Mouse (Mus musculus) c-Kit-positive CD71-positive TER-119-negative erythroid progenitor cells, embryonic 14.5 days (primary cell): ENCODE measurements around the gene Anks1b.
"Not testable (repeated sequence)": the region's sequence is repeated elsewhere in the genome, so short reads cannot be mapped to it uniquely, and the experiment has no call there.

Experiments
- DNase-seq: peaks from one replicate; pipeline ENCODE4 v3.0.0-alpha.2; 2013; ENCODE audit warnings: low read depth

The Anks1b gene

DNA sequence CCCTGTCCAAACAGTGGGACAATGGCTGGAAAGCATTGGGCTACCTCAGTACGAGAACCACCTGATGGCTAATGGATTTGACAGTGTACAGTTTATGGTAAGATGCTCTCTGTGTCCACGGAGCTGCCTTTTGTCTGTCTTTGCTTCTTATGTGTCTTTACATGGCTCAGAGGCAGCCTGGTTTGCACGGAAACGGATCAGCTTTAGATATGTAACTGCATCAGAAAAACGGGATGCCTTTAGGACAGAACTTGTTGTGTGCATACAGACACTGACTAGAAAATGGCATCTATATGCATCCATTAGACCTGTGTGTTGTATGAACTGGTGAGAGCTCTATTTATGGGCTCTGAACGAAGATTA, 703.8 kb downstream of the Anks1b start:
- no peak for DNase-seq

- no peak for DNase-seq
Measured at GRCm38 (mm10) chr10:90577777-90578176, 704.5 kb downstream of the Anks1b start.

DNA sequence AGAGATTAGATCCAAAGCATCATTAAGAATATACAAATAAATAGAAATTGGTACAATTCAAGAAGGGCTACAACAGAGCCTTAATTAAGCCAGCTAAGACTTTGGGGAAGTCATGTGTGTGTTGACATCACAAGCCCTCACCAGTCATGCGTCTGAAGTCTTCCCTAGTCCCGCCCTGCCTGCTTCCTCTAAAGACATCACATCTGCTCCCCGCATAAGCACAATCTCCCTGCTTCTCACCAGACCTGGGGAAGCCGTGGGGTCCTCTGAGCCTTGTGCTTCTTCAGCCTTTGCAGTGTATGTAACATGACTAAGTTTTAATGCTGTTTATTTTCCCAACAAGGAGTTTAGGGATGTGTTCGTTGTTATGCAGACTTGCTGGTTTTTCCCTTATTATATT, 706.7 kb downstream of the Anks1b start:
- no peak for DNase-seq

DNA sequence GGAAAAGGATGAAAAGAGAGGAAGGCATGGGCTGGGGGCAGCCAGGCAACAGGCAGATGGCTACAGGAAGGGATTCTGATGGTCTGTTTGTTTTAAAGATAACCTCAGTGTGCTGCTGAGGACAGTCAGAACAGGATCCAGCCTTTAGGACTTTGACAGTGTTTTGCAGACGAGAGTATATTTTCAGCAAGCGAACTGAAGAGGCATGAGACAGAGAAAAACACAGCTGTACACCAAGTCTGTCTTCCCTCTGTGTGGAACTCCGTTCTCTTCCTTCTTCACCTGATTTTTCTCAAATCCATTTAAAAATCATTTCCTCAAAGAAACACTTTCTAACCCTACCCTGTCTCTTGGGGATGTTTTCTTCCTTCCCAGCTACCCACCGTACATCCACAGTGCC, 710.7 kb downstream of the Anks1b start:
- no peak for DNase-seq

DNA sequence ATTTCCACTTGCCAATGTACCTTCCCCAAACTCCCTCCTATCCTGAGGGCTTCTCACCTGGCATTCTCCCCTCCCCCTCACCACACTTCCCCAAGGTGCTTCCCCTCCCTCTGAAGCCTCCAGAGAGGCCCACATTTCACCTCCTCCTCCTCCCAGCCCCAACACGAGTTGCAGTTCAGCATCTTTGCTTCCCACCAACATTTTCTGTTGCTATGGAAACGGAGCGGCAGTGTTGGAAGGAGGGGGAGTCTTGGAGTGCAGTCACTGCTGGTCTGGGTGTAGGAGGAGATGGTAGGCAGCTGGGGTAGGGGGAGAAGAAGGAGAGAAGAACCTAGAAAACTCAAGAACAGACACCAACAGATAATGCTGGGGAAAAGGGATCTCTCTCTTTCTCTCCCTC, 722.8 kb downstream of the Anks1b start:
- DNase-seq: no peak

DNA sequence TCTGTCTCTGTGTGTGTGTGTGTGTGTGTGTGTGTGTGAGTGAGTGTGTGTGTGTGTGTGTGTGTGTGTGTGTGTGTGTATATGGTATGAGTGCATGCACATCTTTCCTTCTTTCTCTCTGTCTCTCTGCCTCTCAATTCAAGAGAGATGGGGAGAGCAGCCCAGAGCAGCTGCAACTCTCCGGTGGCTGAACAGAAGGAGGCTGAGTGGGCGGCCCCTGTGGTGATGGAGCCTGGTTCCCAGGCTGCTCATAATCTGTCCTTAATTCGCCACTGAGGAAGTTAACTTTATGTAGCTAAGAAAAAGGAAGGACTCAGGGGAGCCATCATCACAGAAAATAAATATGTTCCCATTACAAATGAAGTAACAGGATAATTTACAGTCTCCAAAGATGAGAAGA, 723.3 kb downstream of the Anks1b start:
- DNase-seq: no peak

GRCm38 (mm10) chr10:90599149-90599548, 725.8 kb downstream of the Anks1b start:
- no peak for DNase-seq

DNA sequence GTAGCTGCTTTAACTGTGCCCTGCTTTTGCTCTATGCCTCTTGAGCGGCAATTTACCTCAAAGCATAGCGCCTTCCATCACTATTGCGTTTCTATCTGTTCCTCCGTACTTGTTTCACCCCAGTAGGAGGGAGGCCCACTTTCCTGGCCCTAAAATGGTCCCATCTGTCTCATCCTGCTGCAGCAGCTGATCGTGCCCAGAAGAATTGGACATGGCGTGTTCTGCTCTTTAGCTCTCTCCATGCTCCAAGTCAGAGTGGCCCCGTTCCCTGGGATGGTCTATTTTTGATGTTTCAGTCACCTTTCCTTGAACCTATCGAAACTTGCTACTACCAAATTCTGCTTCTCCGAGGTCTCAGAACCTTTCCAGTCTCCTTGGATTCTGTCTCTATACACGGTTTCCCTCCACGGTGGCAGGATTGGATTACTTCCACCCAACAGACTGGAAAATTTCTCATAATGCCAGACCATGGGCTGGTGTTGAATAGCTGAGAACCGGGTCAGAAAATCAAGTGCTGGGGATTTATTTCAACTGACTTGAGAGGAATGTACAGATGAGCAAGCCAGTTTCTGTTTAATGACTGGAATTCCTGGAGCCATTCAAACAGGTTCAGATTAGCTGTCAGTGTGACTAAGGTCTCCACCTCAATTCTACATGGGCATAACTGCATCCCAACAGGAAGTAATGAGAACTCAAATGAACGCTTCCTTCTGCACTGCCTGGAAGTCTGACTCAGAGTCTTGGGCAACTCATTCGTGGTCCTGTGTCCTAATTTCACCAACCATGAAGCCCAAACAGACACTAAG, 726.6 kb downstream of the Anks1b start:
- DNase-seq: no peak

GRCm38 (mm10) chr10:90607586-90607985, 734.3 kb downstream of the Anks1b start:
- no peak for DNase-seq

GRCm38 (mm10) chr10:90609437-90609836, 736.1 kb downstream of the Anks1b start:
- no peak for DNase-seq

DNA sequence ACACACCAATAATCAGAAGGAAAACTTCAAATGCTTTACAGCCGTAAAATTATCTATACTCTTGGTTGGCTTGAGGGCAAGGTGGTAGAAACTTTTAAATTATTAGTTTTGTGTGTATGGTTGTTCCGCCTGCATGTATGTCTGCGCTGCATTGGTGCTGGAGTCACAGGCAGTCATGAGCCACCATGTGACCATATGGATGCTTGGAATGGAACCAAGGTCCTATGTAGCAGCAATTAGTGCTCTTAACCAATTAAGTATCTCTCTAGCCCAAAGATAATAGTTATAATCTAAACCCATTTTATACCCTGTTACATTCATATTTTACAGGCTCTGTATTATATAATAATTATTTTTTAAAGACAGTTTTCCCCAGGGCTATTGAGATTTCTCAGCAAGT, 739.7 kb downstream of the Anks1b start:
- DNase-seq: no peak

GRCm38 (mm10) chr10:90615196-90615595, 741.9 kb downstream of the Anks1b start:
- DNase-seq: no peak

DNA sequence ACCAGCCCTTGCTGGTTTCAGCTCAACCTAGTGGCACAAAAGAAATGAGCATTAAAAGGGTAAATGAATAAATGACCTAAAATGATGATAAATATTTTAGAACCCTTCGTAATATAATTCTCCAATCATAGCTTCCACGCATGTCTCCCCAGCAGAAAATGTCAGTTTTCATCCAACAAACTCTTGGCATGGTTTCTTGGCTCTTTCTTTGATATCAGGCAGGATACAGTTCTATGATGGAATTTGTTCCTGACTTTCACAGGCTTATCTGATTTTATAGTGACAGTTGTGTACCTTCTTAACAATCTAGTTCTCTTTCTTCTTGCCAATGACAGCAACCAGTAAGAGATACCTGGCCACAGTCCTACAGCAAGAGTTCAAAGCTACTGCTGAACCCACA, 743.3 kb downstream of the Anks1b start:
- no peak for DNase-seq

GRCm38 (mm10) chr10:90617664-90618296, 744.5 kb downstream of the Anks1b start:
- DNase-seq: no peak

DNA sequence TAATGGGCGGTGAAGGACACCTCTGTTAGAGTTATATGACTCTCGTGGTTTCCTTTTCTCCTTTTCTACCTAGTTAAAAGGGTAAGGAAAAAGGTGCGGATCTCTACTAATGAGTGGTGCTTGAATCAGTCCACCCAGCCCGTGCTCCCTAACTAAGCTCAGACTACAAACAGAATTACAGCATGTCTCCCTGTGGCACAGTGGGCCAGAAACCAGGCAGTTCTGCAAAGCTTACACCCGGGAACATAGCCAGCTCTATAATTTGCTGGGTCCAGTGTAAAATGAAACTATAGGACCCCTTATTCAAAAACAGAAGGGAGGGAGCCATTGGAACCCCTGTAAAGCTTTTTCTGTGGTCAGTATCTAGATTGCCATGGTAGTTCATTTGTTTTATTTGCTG, 754.2 kb downstream of the Anks1b start:
- DNase-seq: no peak

GRCm38 (mm10) chr10:90630099-90630698, 756.9 kb downstream of the Anks1b start:
- no peak for DNase-seq

DNA sequence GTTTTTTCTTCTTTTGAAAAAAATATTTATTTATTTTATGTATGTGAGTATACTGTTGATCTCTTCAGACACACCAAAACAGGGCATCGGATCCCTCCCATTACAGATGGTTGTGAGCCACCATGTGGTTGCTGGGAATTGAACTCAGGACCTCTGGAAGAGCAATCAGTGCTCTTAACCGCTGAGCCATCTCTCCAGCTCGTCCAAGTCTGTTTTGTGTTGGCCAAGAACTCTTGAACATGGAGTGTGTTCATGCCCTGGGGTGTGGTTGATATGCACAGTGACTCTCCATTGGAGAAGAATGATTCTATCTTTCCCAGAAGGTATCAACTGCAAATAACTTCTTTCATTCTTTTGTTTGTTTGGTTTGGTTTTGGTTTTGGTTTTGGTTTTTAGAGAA, 757.5 kb downstream of the Anks1b start:
- not testable (repeated sequence) for DNase-seq

DNA sequence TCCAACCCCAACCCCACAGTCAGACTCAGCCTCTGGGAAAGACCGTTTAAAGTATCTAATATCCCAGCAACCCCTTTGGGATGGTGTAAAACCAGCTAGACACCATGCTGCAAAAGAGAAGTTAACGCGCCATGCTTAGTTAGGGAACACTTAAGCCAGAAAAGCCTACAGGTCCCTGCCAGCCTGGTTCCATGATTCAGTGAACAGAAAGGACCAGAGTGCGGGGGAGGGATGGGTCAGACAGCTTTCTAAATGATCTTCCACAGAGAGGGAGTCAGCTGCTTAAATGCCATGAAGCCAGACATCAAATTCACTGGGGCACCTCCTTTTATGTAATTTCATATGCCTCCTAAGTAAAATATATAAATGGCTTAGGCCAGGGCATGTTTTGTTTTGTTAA, 764.0 kb downstream of the Anks1b start:
- no peak for DNase-seq

- DNase-seq: no peak
Measured at GRCm38 (mm10) chr10:90649681-90650080, 776.4 kb downstream of the Anks1b start.

DNA sequence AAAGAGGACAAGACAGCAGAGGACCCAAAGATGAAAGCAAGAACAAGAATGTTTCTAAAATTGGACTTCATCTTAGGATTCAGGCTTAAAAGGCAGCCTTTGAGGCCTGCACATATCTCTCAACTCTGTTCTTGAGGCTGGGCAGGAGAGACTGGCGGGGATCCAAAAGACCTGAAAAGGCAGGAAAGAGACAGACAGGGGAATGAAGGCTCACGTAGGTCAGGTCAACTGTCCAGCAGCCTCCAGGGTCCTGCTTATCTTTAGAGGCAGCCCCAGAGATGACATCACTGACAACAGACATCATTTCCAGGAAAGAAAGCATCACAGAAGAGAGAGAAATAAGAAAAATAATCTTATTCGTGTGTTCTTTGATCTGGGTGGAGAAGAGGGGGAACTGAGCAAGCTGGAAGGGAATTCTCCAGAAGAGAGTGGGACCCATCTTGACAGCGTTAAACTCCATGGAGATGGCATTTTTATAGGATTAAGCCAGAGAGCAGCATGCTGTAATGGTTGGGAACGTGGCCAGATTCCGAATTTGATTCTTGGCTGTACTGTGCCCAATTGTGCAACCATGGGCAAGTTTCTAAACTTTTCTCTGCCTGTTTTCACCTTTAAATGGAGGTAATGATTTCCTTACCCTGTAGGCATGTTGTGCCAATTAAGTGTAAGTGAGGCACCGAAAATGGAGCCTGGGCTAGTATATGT, 784.3 kb downstream of the Anks1b start:
- no peak for DNase-seq

- no peak for DNase-seq
Measured at GRCm38 (mm10) chr10:90666746-90667145, 793.4 kb downstream of the Anks1b start.

DNA sequence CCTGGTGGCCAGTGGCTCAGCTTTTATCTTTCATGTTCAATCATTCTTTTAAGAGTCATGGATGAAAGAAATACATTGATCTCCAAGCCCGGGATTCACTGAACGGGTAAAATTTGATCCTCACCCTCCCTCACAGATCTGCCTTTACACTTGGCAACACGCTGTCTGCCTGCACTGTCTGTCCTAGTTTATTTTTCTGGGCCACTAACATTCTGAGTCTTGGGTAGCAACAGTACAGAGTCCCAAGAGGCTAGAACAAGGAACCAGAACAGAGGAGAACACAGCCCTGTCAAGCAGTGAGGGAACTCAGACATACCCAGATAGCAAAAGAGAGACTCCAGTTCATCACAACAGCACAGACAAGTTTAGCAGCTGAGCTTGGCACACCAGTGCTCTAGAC, 797.0 kb downstream of the Anks1b start:
- no peak for DNase-seq

- no peak for DNase-seq
Measured at GRCm38 (mm10) chr10:90672135-90672534, 798.8 kb downstream of the Anks1b start.
